Mouse (Mus musculus) ES-Bruce4 (cell line): Measurements from ENCODE around the gene Ankfy1. TPM values are rescaled to one million over a fixed set of nuclear protein-coding genes. Genes with fewer than 3 reads are reported as not detected.

Experiments
- H3K27ac ChIP-seq: 2 replicates; pipeline ENCODE4 v1.5.1; 2012; ENCODE audit warnings: low read length, inconsistent platforms; ENCODE audit not compliant: insufficient read depth
- H3K27me3 ChIP-seq: 2 replicates; pipeline ENCODE4 v1.6.1; 2012; ENCODE audit warnings: mild to moderate bottlenecking, low read length, inconsistent platforms; ENCODE audit not compliant: control insufficient read depth, poor library complexity, insufficient read depth, severe bottlenecking
- H3K36me3 ChIP-seq: 2 replicates; pipeline ENCODE4 v1.6.1; 2012; ENCODE audit warnings: inconsistent platforms, mild to moderate bottlenecking, low read length, moderate library complexity; ENCODE audit not compliant: control insufficient read depth, poor library complexity, insufficient read depth, severe bottlenecking
- H3K4me1 ChIP-seq: one replicate; pipeline ENCODE4 v1.8.1; 2011; ENCODE audit warnings: low read length; ENCODE audit not compliant: control insufficient read depth, insufficient read depth
- H3K4me3 ChIP-seq: 2 replicates; pipeline ENCODE4 v1.5.1; 2011; ENCODE audit warnings: low read depth, mild to moderate bottlenecking, low read length
- H3K9ac ChIP-seq: 2 replicates; pipeline ENCODE4 v1.6.1; 2012; ENCODE audit warnings: low read depth, mild to moderate bottlenecking, inconsistent platforms; ENCODE audit not compliant: poor library complexity, severe bottlenecking
- H3K9me3 ChIP-seq: replicated peaks from 2 replicates; pipeline ENCODE4 v1.6.1; 2012; ENCODE audit warnings: mild to moderate bottlenecking, low read length, inconsistent platforms; ENCODE audit not compliant: control insufficient read depth, poor library complexity, insufficient read depth, severe bottlenecking
- CTCF ChIP-seq: IDR thresholded peaks from one replicate; pipeline ENCODE4 v1.8.1; 2011; ENCODE audit warnings: low read depth, low read length
- EP300 ChIP-seq: IDR thresholded peaks from 2 replicates; pipeline ENCODE4 v1.6.1; 2011; ENCODE audit warnings: low read depth, low read length; ENCODE audit not compliant: insufficient read depth
- POLR2A ChIP-seq: IDR thresholded peaks from one replicate; pipeline ENCODE4 v1.8.1; 2011; ENCODE audit warnings: low read length; ENCODE audit not compliant: insufficient read depth
- polyA plus RNA-seq: library from polyadenylated mRNA; stranded (reverse); fragments of >200 nt; gene quantifications from 2 replicates; pipeline ENCODE4 v1.2.4, GENCODE M21; 2011; ENCODE audit warnings: low read depth; ENCODE audit not compliant: missing spikeins, insufficient read depth, insufficient read length

Ankfy1 gene
- polyA plus RNA-seq = 40.0 and 40.2 TPM in 2 replicates

- Histone ChIP-seq H3K4me1 (no peaks in the 10 kb centered on the region), H3K9ac (peak within 1 kb of the TSS; percentile 86), H3K27ac (no peak within 1 kb of the TSS), H3K36me3 (no peaks in the 10 kb centered on the region), H3K4me3 (peak within 1 kb of the TSS; percentile 93), H3K27me3 (no peaks in the 10 kb centered on the region), H3K9me3 (no peaks in the 10 kb centered on the region)
- TF ChIP-seq CTCF (no peak), EP300 (0 out of 2 replicates have a peak, but pooled peaks have one; percentile 5), POLR2A (peak; percentile 93)
These were observed at the start of gene Ankfy1 for GRCm38 (mm10) chr11:72689551-72690510. TSS of gene Ankfy1 (plus strand) at chr11:72690006.

GRCm38 (mm10) chr11:72642730-72643129 lies 47.1 kb upstream of the Ankfy1 start:
- TF ChIP-seq POLR2A (no peak), EP300 (peak; percentile 64; the same call in 1 of the 2 replicates)
- no peaks in the 10 kb centered on the region for H3K27me3 ChIP-seq
- no peaks in the 10 kb centered on the region for H3K36me3 ChIP-seq
- H3K9me3 ChIP-seq = no peaks in the 10 kb centered on the region
- no peak overlapping the region for H3K9ac ChIP-seq
- peak overlapping the region; percentile 72; the same call in 1 of the 2 replicates for H3K27ac ChIP-seq
- H3K4me3 ChIP-seq = no peak overlapping the region
- peaks cover 3% of the 10 kb centered on the region for H3K4me1 ChIP-seq

GRCm38 (mm10) chr11:72645386-72645785 lies 44.4 kb upstream of the Ankfy1 start:
- no peaks in the 10 kb centered on the region for H3K9me3 ChIP-seq
- H3K27ac ChIP-seq = no peak overlapping the region
- no peak overlapping the region for H3K9ac ChIP-seq
- TF ChIP-seq CTCF = no peak
- TF ChIP-seq EP300 = no peak
- TF ChIP-seq POLR2A = no peak
- no peaks in the 10 kb centered on the region for H3K4me1 ChIP-seq
- no peaks in the 10 kb centered on the region for H3K27me3 ChIP-seq
- H3K36me3 ChIP-seq = no peaks in the 10 kb centered on the region
- no peak overlapping the region for H3K4me3 ChIP-seq

- H3K9ac ChIP-seq = no peak overlapping the region
- H3K4me1 ChIP-seq = no peaks in the 10 kb centered on the region
- TF ChIP-seq POLR2A = no peak
- no peak for TF ChIP-seq CTCF
- no peak for TF ChIP-seq EP300
- H3K27ac ChIP-seq = no peak overlapping the region
- no peaks in the 10 kb centered on the region for H3K36me3 ChIP-seq
- no peaks in the 10 kb centered on the region for H3K9me3 ChIP-seq
- H3K27me3 ChIP-seq = no peaks in the 10 kb centered on the region
- no peak overlapping the region for H3K4me3 ChIP-seq
These were observed 39.5 kb upstream of the Ankfy1 start for GRCm38 (mm10) chr11:72650347-72650746.

GRCm38 (mm10) chr11:72659918-72660317 lies 29.9 kb upstream of the Ankfy1 start:
- no peak overlapping the region for H3K27ac ChIP-seq
- H3K27me3 ChIP-seq = no peaks in the 10 kb centered on the region
- TF ChIP-seq EP300 (no peak), CTCF (no peak), POLR2A (no peak)
- no peak overlapping the region for H3K4me3 ChIP-seq
- H3K36me3 ChIP-seq = no peaks in the 10 kb centered on the region
- no peaks in the 10 kb centered on the region for H3K9me3 ChIP-seq
- no peaks in the 10 kb centered on the region for H3K4me1 ChIP-seq
- no peak overlapping the region for H3K9ac ChIP-seq

- Histone ChIP-seq H3K4me1 (no peaks in the 10 kb centered on the region), H3K27me3 (no peaks in the 10 kb centered on the region), H3K27ac (no peak overlapping the region), H3K9me3 (no peaks in the 10 kb centered on the region), H3K36me3 (no peaks in the 10 kb centered on the region), H3K4me3 (no peak overlapping the region), H3K9ac (no peak overlapping the region)
- no peak for TF ChIP-seq POLR2A
- TF ChIP-seq CTCF = no peak
These were observed 29.4 kb upstream of the Ankfy1 start for GRCm38 (mm10) chr11:72660359-72660758.
